Mouse (Mus musculus) small intestine, adult 2 months (tissue): ENCODE data around the gene Ppat. TPM values are rescaled to one million over a fixed set of nuclear protein-coding genes. Genes with fewer than 3 reads are reported as not detected.

Experiments
- H3K27ac ChIP-seq: fragments of 200-500 bp; 2 replicates; pipeline ENCODE4 v1.5.1; 2012; ENCODE audit warnings: low read depth, low read length, control low read depth, inconsistent platforms; ENCODE audit not compliant: insufficient read depth
- H3K27me3 ChIP-seq: fragments of 200-500 bp; 2 replicates; pipeline ENCODE4 v1.6.1; 2012; ENCODE audit warnings: mild to moderate bottlenecking, moderate library complexity, low read length, inconsistent platforms; ENCODE audit not compliant: control insufficient read depth, insufficient read depth
- H3K36me3 ChIP-seq: fragments of 200-500 bp; 2 replicates; pipeline ENCODE4 v1.6.1; 2012; ENCODE audit warnings: mild to moderate bottlenecking, low read length, control low read depth, inconsistent platforms; ENCODE audit not compliant: control insufficient read depth, insufficient read depth
- H3K4me1 ChIP-seq: fragments of 200-500 bp; 2 replicates; pipeline ENCODE4 v1.6.1; 2012; ENCODE audit warnings: low read length, inconsistent platforms, mixed read lengths; ENCODE audit not compliant: control insufficient read depth, insufficient read depth, insufficient read length
- H3K4me3 ChIP-seq: fragments of 200-500 bp; 2 replicates; pipeline ENCODE4 v1.5.1; 2012; ENCODE audit warnings: low read depth, mild to moderate bottlenecking, control low read depth, inconsistent platforms, low read length, moderate library complexity
- CTCF ChIP-seq: fragments of 200-500 bp; IDR thresholded peaks from 2 replicates; pipeline ENCODE4 v1.5.1; 2012; ENCODE audit warnings: low read depth, mild to moderate bottlenecking, control low read depth, inconsistent platforms, low read length, moderate library complexity, mixed read lengths; ENCODE audit not compliant: insufficient replicate concordance, insufficient read length; ENCODE audit errors: extremely low read depth
- POLR2A ChIP-seq: fragments of 200-500 bp; IDR thresholded peaks from 2 replicates; pipeline ENCODE4 v1.6.1; 2012; ENCODE audit warnings: low read depth, mild to moderate bottlenecking, control low read depth, inconsistent platforms, low read length, moderate library complexity
- WGBS: fragments of 180-500 bp; shearing (Covaris S2); methylation state at CpG from one replicate; pipeline ENCODE4 v1.1.7; 2018; 5-methylcytosine and 5-hydroxymethylcytosine counted together
- polyA plus RNA-seq: library from polyadenylated mRNA; depleted of rRNA; stranded (reverse); fragments of >200 nt; gene quantifications from 2 replicates; pipeline ENCODE4 v1.2.3, GENCODE M21; 2012; rRNA removed

Ppat gene
- 1.2 TPM in 2 replicates for polyA plus RNA-seq

GRCm38 (mm10) chr5:76951106-76952027 lies at the start of gene Ppat, which contains the start of gene Paics:
Ppat (minus strand) TSS chr5:76951578.
Paics (plus strand) TSS chr5:76951307.
- Histone ChIP-seq H3K27ac (peak within 1 kb of the TSS; percentile 80), H3K4me1 (peaks cover 10% of the 10 kb centered on the region; the same call in 1 of the 2 replicates), H3K4me3 (peak within 1 kb of the TSS; percentile 73), H3K27me3 (no peaks in the 10 kb centered on the region), H3K36me3 (no peaks in the 10 kb centered on the region; the same call in 1 of the 2 replicates)
- TF ChIP-seq POLR2A = peak; percentile 40; the same call in 1 of the 2 replicates
- no peak for TF ChIP-seq CTCF
- under 1% methylated on average over 81 of the region's 81 CpGs for WGBS

GRCm38 (mm10) chr5:76998416-76998815 lies 47.0 kb upstream of the Ppat start:
- Histone ChIP-seq H3K27ac (no peak overlapping the region), H3K4me3 (no peak overlapping the region), H3K27me3 (no peaks in the 10 kb centered on the region), H3K4me1 (no peaks in the 10 kb centered on the region), H3K36me3 (peaks cover 52% of the 10 kb centered on the region)
- TF ChIP-seq CTCF = no peak
- TF ChIP-seq POLR2A = no peak
- WGBS = 36% methylated on average over 5 of the region's 5 CpGs

GRCm38 (mm10) chr5:76993174-76993814 lies 41.9 kb upstream of the Ppat start:
- WGBS = 93% methylated on average over 5 of the region's 5 CpGs

GRCm38 (mm10) chr5:76990789-76991188 lies 39.4 kb upstream of the Ppat start:
- Histone ChIP-seq H3K4me3 (no peak overlapping the region), H3K4me1 (no peaks in the 10 kb centered on the region), H3K27me3 (no peaks in the 10 kb centered on the region), H3K27ac (no peak overlapping the region), H3K36me3 (peaks cover 69% of the 10 kb centered on the region)
- TF ChIP-seq CTCF (no peak), POLR2A (no peak)
- WGBS = 96% methylated on average over 3 of the region's 3 CpGs

More at GRCm38 (mm10) chr5:76993174-76993814, 41.9 kb upstream of the Ppat start:
- H3K27ac ChIP-seq = no peak overlapping the region
- no peak overlapping the region for H3K4me3 ChIP-seq
- H3K36me3 ChIP-seq = peaks cover 73% of the 10 kb centered on the region
- no peaks in the 10 kb centered on the region for H3K4me1 ChIP-seq
- no peak for TF ChIP-seq CTCF
- H3K27me3 ChIP-seq = no peaks in the 10 kb centered on the region

- peaks cover 67% of the 10 kb centered on the region for H3K36me3 ChIP-seq
- H3K27ac ChIP-seq = no peak overlapping the region
- TF ChIP-seq CTCF (no peak), POLR2A (no peak)
- no peaks in the 10 kb centered on the region for H3K27me3 ChIP-seq
- H3K4me3 ChIP-seq = no peak overlapping the region
- WGBS = 88% methylated on average over 11 of the region's 11 CpGs
- no peaks in the 10 kb centered on the region for H3K4me1 ChIP-seq
Observed at GRCm38 (mm10) chr5:76984015-76984414, 32.6 kb upstream of the Ppat start.

- no peaks in the 10 kb centered on the region; the same call in 1 of the 2 replicates for H3K4me1 ChIP-seq
Observed at GRCm38 (mm10) chr5:76975736-76976135, 24.4 kb upstream of the Ppat start.

More at GRCm38 (mm10) chr5:76975736-76976135, 24.4 kb upstream of the Ppat start:
- Histone ChIP-seq H3K27me3 (no peaks in the 10 kb centered on the region), H3K36me3 (peaks cover 25% of the 10 kb centered on the region), H3K27ac (no peak overlapping the region), H3K4me3 (no peak overlapping the region)
- WGBS = 80% methylated on average over 8 of the region's 8 CpGs
- TF ChIP-seq CTCF = no peak
- TF ChIP-seq POLR2A = no peak
